Mouse (Mus musculus) heart, postnatal 10 days (tissue): ENCODE results near the gene Mctp1. TPM values are rescaled to one million over a fixed set of nuclear protein-coding genes. Genes with fewer than 3 reads are reported as not detected.

ENCODE experiments used
- DNase-seq, 2 experiments: peaks; one replicate each; pipeline ENCODE4 v3.0.0; 2021
- intact Hi-C: fragments of 180-260 bp; cut with DNase I; formaldehyde crosslinking; loops from one replicate; pipeline ENCODE4 v1.15.1; 2025
- total RNA-seq, 2 experiments: library from RNA; stranded (reverse); gene quantifications; 2 replicates each; pipeline ENCODE4 v1.2.3; 2021

The Mctp1 gene
- total RNA-seq, 2 experiments from 2014 or later = 1.3 to 1.4 TPM

- intact Hi-C loops = no loop called here
- no peak for DNase-seq
Measured at GRCm38 (mm10) chr13:77063221-77063620, 678.9 kb downstream of the Mctp1 start.

GRCm38 (mm10) chr13:77068847-77069246 is 684.5 kb downstream of the Mctp1 start:
- intact Hi-C loops = no loop called here

GRCm38 (mm10) chr13:77072030-77072429 is 687.7 kb downstream of the Mctp1 start:
- intact Hi-C loops = no loop called here
- DNase-seq = no peak

More at GRCm38 (mm10) chr13:77068847-77069246, 684.5 kb downstream of the Mctp1 start:
- DNase-seq = no peak

Other genes starting within 250 kb of the Mctp1 start
- gene Fam81b, start 79.5 kb upstream of the Mctp1 start, total RNA-seq = not detected